Mouse (Mus musculus) large intestine, adult 2 months (tissue): ENCODE results near the gene Gm10447. TPM values are rescaled to one million over a fixed set of nuclear protein-coding genes. Genes with fewer than 3 reads are reported as not detected.
"Not testable (repeated sequence)": the region's sequence is repeated elsewhere in the genome, so short reads cannot be mapped to it uniquely, and the experiment has no call there.

ENCODE experiments used
- DNase-seq: peaks from one replicate; pipeline ENCODE4 v3.0.0-alpha.2; 2012; ENCODE audit warnings: low read depth, low spot score
- WGBS: fragments of 180-500 bp; shearing (Covaris S2); methylation state at CpG from one replicate; pipeline ENCODE4 v1.1.7; 2018; 5-methylcytosine and 5-hydroxymethylcytosine counted together
- polyA plus RNA-seq: library from polyadenylated mRNA; depleted of rRNA; stranded (reverse); fragments of >200 nt; gene quantifications from 2 replicates; pipeline ENCODE4 v1.2.3, GENCODE M21; 2012

The Gm10447 gene
- polyA plus RNA-seq, 1 experiment, result 0.09 TPM

GRCm38 (mm10) chr11:53450070-53450705 lies 6.7 kb downstream of the Gm10447 start:
- peak; percentile 67 for DNase-seq
- 11% methylated on average over 15 of the region's 15 CpGs for WGBS

DNA sequence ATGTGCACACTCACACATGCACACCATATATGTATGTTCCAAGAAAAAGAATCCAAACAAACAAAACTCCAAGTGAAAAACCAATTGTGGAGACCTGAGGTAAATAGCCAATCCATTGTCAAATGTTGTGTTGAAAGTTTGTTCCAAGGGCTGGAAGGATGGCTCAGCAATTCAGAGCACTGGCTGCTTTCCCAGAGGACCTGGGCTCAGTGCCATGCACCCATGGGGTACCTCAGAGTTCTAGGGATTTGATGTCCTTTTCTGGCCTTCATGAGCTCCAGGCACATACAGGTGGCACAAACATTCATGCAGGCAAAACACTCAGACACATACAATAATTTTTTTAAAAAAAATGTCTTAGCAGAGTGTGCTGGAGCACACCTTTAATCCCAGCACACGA lies 8.4 kb downstream of the Gm10447 start:
- 59% methylated on average over 1 of the region's 1 CpGs for WGBS
- DNase-seq, result no peak

DNA sequence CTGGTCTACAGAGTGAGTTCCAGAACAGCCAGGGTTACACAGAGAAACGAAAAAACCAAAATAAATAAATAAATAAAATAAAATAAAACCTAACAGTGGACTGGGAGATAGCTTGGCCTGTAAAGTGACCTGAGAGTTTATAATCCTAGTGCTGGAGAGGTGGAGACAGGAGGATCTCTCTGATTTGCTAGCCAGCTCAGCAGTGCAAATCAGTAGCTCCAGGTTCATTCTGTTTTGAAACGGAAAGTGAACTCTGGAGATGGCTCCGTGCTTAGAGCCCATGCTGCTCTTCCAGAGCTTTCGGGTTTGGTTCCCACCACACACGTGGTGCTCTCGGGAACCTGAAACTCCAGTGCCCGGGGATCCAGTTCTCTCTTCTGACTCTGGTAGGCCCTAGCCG lies 8.9 kb downstream of the Gm10447 start:
- no peak for DNase-seq
- WGBS, result 86% methylated on average over 8 of the region's 8 CpGs

GRCm38 (mm10) chr11:53446183-53446582 lies 10.7 kb downstream of the Gm10447 start:
- 81% methylated on average over 13 of the region's 13 CpGs for WGBS
- no peak for DNase-seq

GRCm38 (mm10) chr11:53445562-53445961 lies 11.3 kb downstream of the Gm10447 start:
- no peak for DNase-seq
- WGBS, result 84% methylated on average over 13 of the region's 13 CpGs

DNA sequence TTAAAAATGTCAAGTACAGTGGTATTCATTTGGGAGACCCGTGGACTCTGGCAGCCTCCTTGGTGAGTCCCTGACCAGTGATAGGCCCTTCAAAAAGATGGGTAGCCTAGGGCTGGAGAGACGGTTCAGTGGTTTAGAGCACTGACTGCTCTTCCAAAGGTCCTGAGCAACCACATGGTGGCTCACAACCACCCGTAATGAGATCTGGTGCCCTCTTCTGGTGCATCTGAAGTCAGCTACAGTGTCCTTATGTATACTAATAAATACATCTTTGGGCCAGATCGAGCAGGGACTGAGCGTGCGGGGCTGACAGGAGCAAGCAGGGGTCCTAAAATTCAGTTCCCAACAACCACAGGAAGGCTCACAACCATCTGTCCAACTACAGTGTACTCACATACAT lies 13.0 kb downstream of the Gm10447 start:
- DNase-seq, result no peak
- 16% methylated on average over 6 of the region's 6 CpGs for WGBS

GRCm38 (mm10) chr11:53441921-53442320 lies 15.0 kb downstream of the Gm10447 start:
- DNase-seq, result no peak

GRCm38 (mm10) chr11:53436338-53436737 lies 20.6 kb downstream of the Gm10447 start:
- no peak for DNase-seq
- WGBS, result 85% methylated on average over 6 of the region's 6 CpGs

More at GRCm38 (mm10) chr11:53441921-53442320, 15.0 kb downstream of the Gm10447 start:
- WGBS, result 46% methylated on average over 12 of the region's 12 CpGs

- WGBS, result 77% methylated on average over 8 of the region's 8 CpGs
- no peak for DNase-seq
Measured at GRCm38 (mm10) chr11:53435504-53435903, 21.4 kb downstream of the Gm10447 start.

DNA sequence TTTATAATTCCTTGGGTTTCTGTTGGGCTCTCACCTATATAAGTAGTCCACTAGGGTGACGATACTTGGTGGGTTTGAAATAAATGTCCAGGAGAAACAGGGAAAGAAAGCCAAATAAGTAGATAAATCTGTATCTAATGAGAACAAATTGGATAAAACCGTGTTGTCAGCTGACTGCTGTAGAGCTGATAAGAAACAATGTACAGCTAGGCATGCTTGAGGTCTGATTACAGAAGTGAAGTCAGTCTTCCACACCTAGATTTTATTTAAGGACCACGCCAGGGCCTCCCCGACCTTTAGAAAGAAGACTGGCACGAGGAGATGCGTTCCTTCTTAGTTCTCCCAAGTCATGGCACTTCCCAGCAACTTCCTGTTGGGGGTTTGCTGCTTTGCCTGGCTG lies 23.9 kb downstream of the Gm10447 start:
- 59% methylated on average over 6 of the region's 6 CpGs for WGBS

DNA sequence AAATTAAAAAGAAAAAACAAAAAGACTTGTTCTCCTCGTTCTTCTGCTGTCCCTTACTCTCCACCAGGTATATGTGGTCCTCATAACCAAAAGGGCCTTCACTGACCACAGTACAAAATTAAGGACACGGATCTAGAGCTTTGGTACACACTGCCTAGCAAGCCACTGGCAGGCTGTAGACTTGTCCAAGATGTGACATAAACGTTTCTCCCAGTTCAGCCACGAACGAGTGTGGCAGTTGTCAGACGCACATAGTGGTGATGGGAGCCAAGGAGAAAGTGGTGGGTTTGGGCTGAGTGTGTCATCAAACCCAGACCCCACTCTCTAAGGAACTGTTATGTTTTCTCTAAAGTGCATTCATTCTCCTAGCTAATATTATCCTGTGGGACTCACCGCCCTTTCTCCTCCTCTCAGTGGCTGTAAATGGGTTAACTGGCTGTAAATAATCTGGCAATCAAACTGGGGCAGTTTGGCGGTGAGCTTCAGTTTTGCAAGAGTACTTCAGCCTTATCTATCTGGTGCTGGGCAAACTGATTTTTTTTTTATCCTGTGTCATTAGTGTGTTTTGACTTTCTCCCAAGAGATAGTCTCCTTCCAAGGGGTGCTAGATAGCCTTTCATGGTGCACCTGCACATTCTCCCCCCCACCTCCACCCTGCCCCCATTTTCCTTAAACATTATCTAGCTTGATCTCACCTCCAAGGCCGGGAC lies 25.4 kb downstream of the Gm10447 start:
- DNase-seq, result no peak
- 5% methylated on average over 9 of the region's 9 CpGs for WGBS

More for the DNA sequence above, 23.9 kb downstream of the Gm10447 start:
- DNase-seq, result no peak

DNA sequence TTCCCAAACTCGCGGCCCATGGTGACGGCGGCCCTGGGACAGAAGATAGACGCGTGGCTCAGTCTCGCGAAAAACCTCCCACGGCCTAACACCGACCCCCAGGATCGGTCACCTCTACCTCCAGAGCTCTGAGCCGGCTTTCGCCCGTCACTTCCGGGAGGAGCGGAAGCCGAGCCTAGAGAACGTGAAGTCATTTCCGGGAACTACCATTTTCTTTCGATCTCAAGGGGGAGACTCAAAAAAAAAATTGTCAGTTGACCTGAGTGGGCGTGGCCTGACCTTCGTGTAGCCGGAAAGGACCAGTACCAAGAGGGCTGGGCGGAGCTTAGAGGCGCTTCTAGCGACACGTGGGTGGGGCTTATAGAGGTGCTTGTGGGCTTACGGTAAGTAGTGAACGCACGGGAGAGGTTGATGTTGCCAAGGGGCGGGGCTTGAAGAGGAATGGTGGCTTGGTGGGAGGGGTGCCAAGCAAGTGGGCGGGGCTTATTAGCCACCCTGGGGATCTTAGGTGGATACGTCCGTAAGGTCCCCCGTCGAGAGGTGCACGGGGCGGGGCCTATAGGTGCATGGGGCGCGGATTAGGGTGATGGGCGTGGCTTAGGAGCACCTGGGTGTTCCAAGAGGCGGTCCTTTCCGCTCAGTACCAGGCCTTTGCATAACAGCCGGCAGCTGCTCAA lies 26.1 kb downstream of the Gm10447 start, which contains the start of the genes Uqcrq and Gdf9:
Uqcrq (minus strand) TSS at position 162 of the 677 bp plus-strand sequence.
Gdf9 (plus strand) TSS at position 354 of the 677 bp plus-strand sequence.
- peak; percentile 99 for DNase-seq
- under 1% methylated on average over 44 of the region's 44 CpGs for WGBS

- under 1% methylated on average over 34 of the region's 34 CpGs for WGBS
- DNase-seq, result no peak
Measured at GRCm38 (mm10) chr11:53430300-53430669, 26.6 kb downstream of the Gm10447 start.

GRCm38 (mm10) chr11:53429182-53429581 lies 27.7 kb downstream of the Gm10447 start:
- DNase-seq, result no peak

GRCm38 (mm10) chr11:53428716-53429057 lies 28.2 kb downstream of the Gm10447 start:
- no peak for DNase-seq
- WGBS, result 95% methylated on average over 5 of the region's 5 CpGs

GRCm38 (mm10) chr11:53427993-53428715 lies 28.8 kb downstream of the Gm10447 start:
- DNase-seq, result no peak
- WGBS, result 62% methylated on average over 3 of the region's 3 CpGs

- not testable (repeated sequence) for DNase-seq
- WGBS, result 84% methylated on average over 3 of the region's 3 CpGs
Measured at GRCm38 (mm10) chr11:53426914-53427313, 30.0 kb downstream of the Gm10447 start.

GRCm38 (mm10) chr11:53425711-53426255 lies 31.1 kb downstream of the Gm10447 start:
- DNase-seq, result no peak
- 70% methylated on average over 6 of the region's 6 CpGs for WGBS

GRCm38 (mm10) chr11:53425251-53425650 lies 31.7 kb downstream of the Gm10447 start:
- WGBS, result 61% methylated on average over 3 of the region's 3 CpGs
- DNase-seq, result no peak

GRCm38 (mm10) chr11:53424826-53425225 lies 32.1 kb downstream of the Gm10447 start:
- DNase-seq, result no peak
- 79% methylated on average over 2 of the region's 2 CpGs for WGBS
